Mouse (Mus musculus) midbrain, embryonic 14.5 days (tissue): ENCODE data around the gene Rtn4. TPM values are rescaled to one million over a fixed set of nuclear protein-coding genes. Genes with fewer than 3 reads are reported as not detected.

Experiments
- ATAC-seq: fragments of 200-750 bp; cut with Nextera tagmentation; 2 replicates; pipeline ENCODE4 v1.8.0; 2017; ENCODE audit warnings: moderate number of reproducible peaks, moderate library complexity; ENCODE audit not compliant: low FRiP score, low TSS enrichment
- DNase-seq: peaks from one replicate; pipeline ENCODE4 v3.0.0-alpha.2; 2015
- H3K27ac ChIP-seq: fragments of 300-500 bp; sonication (generic); replicated peaks from 2 replicates; pipeline ENCODE4 v1.5.1; 2014; ENCODE audit warnings: mild to moderate bottlenecking, low read depth, low read length, moderate library complexity
- H3K27me3 ChIP-seq: fragments of 300-500 bp; sonication (generic); 2 replicates; pipeline ENCODE4 v1.6.1; 2014; ENCODE audit warnings: low read length, control low read depth, mixed read lengths; ENCODE audit not compliant: control insufficient read depth, insufficient read depth
- H3K36me3 ChIP-seq: fragments of 300-500 bp; sonication (generic); 2 replicates; pipeline ENCODE4 v1.6.1; 2014; ENCODE audit warnings: low read length, control low read depth; ENCODE audit not compliant: control insufficient read depth, insufficient read depth
- H3K4me1 ChIP-seq: fragments of 300-500 bp; sonication (generic); 2 replicates; pipeline ENCODE4 v1.6.1; 2014; ENCODE audit warnings: mild to moderate bottlenecking, antibody characterized with exemption, low read length, control low read depth; ENCODE audit not compliant: control insufficient read depth, insufficient read depth
- H3K4me2 ChIP-seq: fragments of 300-500 bp; sonication (generic); 2 replicates; pipeline ENCODE4 v1.6.1; 2014; ENCODE audit warnings: mild to moderate bottlenecking, low read length, moderate library complexity
- H3K4me3 ChIP-seq: fragments of 300-500 bp; sonication (generic); replicated peaks from 2 replicates; pipeline ENCODE4 v1.5.1; 2014; ENCODE audit warnings: low read depth, low read length
- H3K9ac ChIP-seq: fragments of 300-500 bp; sonication (generic); replicated peaks from 2 replicates; pipeline ENCODE4 v1.6.1; 2014; ENCODE audit warnings: mild to moderate bottlenecking, low read length, moderate library complexity
- H3K9me3 ChIP-seq: fragments of 300-500 bp; sonication (generic); 2 replicates; pipeline ENCODE4 v1.6.1; 2016; ENCODE audit warnings: low read length, control low read depth, mixed read lengths; ENCODE audit not compliant: control insufficient read depth
- WGBS: fragments of 180-500 bp; shearing (Covaris S2); extraction: QIAGEN DNeasy Blood & Tissue Kit; methylation state at CpG from one replicate; pipeline ENCODE4 v1.1.7; 2014; 5-methylcytosine and 5-hydroxymethylcytosine counted together
- polyA plus RNA-seq: library from polyadenylated mRNA; unstranded; fragments of >200 nt; fragmentation: Nextera tagmentation; extraction: Ambion mirVana; gene quantifications from 2 replicates; pipeline ENCODE4 v1.2.1, GENCODE M21; 2014

Gene Rtn4
- polyA plus RNA-seq, 1 experiment from 2014 or later, result 110 TPM

DNA sequence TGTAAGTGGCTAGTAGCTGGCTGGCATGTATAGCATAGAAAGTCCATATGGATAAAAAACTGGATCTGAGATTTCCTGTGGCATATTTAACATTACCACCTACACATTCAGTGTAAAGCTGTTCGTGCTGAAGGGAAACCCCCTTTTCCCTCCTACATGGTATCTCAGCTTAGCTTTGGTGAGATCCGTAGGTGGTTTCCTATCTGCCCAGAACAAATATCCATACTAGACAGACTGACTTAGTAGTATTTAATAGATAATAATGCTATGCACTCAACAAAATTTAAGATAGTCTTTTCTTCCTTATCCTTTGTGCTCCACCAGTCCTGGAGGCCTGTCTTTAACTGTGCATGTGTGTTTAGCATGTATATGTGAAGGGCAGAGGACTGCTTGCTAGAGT is 19.4 kb upstream of the Rtn4 start:
- Histone ChIP-seq H3K4me3 (no peak overlapping the region), H3K9me3 (no peaks in the 10 kb centered on the region), H3K9ac (no peak overlapping the region), H3K27ac (no peak overlapping the region), H3K4me2 (no peak overlapping the region), H3K4me1 (no peaks in the 10 kb centered on the region), H3K36me3 (no peaks in the 10 kb centered on the region), H3K27me3 (no peaks in the 10 kb centered on the region)
- 92% methylated on average over 2 of the region's 2 CpGs for WGBS
- ATAC-seq, result no peak
- DNase-seq, result no peak

- H3K27me3 ChIP-seq, result no peaks in the 10 kb centered on the region
- no peaks in the 10 kb centered on the region for H3K9me3 ChIP-seq
- H3K4me1 ChIP-seq, result no peaks in the 10 kb centered on the region
- DNase-seq (no peak), ATAC-seq (no peak)
- H3K4me3 ChIP-seq, result no peak overlapping the region
- H3K4me2 ChIP-seq, result no peak overlapping the region
- no peak overlapping the region for H3K27ac ChIP-seq
- no peaks in the 10 kb centered on the region for H3K36me3 ChIP-seq
- no peak overlapping the region for H3K9ac ChIP-seq
- WGBS, result 93% methylated on average over 4 of the region's 4 CpGs
Measured at GRCm38 (mm10) chr11:29676718-29677117, 16.0 kb upstream of the Rtn4 start.

DNA sequence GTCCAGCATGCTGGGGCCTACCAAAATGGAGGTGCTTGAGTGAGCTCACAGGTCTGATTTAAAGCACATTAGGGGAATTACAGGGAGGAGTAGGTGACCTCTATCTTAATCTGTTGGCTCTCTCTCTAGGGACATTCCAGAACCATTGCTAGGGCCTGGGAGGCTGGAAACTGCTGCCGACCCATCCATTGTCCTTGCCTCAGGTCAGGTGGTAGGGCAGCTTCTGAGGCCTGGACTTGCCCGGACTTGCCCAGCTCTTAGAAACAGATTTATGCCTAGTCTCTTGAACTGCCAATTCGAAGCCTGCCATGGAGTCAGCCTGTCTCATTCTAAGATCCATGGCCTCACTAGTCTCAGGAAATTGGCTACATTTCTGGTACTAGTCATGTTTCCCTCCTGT is 12.8 kb upstream of the Rtn4 start:
- 76% methylated on average over 3 of the region's 3 CpGs for WGBS
- H3K9me3 ChIP-seq, result no peaks in the 10 kb centered on the region
- DNase-seq, result no peak
- ATAC-seq, result no peak
- no peak overlapping the region for H3K9ac ChIP-seq
- H3K4me2 ChIP-seq, result no peak overlapping the region
- no peak overlapping the region for H3K27ac ChIP-seq
- H3K4me3 ChIP-seq, result no peak overlapping the region
- H3K36me3 ChIP-seq, result no peaks in the 10 kb centered on the region
- no peaks in the 10 kb centered on the region for H3K27me3 ChIP-seq
- H3K4me1 ChIP-seq, result no peaks in the 10 kb centered on the region

- Histone ChIP-seq H3K27me3 (no peaks in the 10 kb centered on the region), H3K36me3 (no peaks in the 10 kb centered on the region), H3K4me1 (no peaks in the 10 kb centered on the region), H3K9me3 (no peaks in the 10 kb centered on the region), H3K4me3 (no peak overlapping the region), H3K27ac (no peak overlapping the region), H3K9ac (no peak overlapping the region), H3K4me2 (no peak overlapping the region)
- 85% methylated on average over 3 of the region's 3 CpGs for WGBS
- ATAC-seq (no peak), DNase-seq (no peak)
Measured at GRCm38 (mm10) chr11:29680771-29681170, 12.0 kb upstream of the Rtn4 start.

DNA sequence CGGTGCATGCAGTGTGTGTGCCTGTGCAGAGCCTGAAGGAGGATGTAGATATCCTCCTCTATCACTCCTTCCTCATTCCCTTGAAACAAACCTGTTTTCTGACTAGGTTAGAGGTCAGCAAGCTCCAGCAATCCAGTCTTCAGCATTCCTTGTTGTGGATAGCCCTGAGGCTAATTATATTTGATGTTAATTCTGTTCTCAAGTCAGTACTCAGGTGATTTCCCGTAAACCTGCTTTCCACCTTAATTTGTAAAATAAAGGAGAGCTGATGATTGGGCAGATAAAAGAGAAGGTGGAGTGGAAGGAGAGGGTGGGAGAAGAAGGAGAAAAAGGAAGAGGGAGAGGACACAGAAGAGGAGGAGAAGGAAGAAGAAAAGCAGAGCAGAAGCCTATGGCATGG is 8.5 kb upstream of the Rtn4 start:
- Histone ChIP-seq H3K36me3 (no peaks in the 10 kb centered on the region), H3K9ac (no peak overlapping the region), H3K4me1 (no peaks in the 10 kb centered on the region), H3K4me2 (no peak overlapping the region), H3K27ac (no peak overlapping the region), H3K4me3 (no peak overlapping the region), H3K27me3 (no peaks in the 10 kb centered on the region), H3K9me3 (no peaks in the 10 kb centered on the region)
- DNase-seq (no peak), ATAC-seq (no peak)
- 89% methylated on average over 2 of the region's 2 CpGs for WGBS

GRCm38 (mm10) chr11:29686176-29686575 is 6.6 kb upstream of the Rtn4 start:
- no peaks in the 10 kb centered on the region for H3K9me3 ChIP-seq
- DNase-seq (no peak), ATAC-seq (no peak)
- no peak overlapping the region for H3K9ac ChIP-seq
- H3K4me1 ChIP-seq, result no peaks in the 10 kb centered on the region
- no peak overlapping the region for H3K27ac ChIP-seq
- no peaks in the 10 kb centered on the region for H3K27me3 ChIP-seq
- no peak overlapping the region for H3K4me3 ChIP-seq
- WGBS, result 90% methylated on average over 2 of the region's 2 CpGs
- H3K4me2 ChIP-seq, result no peak overlapping the region
- no peaks in the 10 kb centered on the region for H3K36me3 ChIP-seq

DNA sequence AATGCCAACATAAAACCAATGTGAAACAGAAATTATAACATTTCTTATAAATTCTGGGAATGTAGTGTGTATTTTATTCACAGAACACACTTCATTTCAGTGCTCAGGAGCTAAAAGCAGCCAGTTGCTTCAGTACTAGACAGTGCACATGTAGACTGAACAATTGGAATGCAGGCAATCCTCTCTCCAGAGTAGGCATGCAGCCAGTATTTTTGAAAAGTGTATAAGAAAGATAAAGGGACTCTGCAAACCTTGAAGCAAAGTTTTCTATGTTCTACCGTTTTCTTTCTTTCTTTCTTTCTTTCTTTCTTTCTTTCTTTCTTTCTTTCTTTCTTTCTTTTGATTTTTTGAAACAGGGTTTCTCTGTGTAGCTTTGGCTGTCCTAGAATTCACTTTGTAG is 1.2 kb upstream of the Rtn4 start:
- Histone ChIP-seq H3K36me3 (no peaks in the 10 kb centered on the region; the same call in 1 of the 2 replicates), H3K9me3 (no peaks in the 10 kb centered on the region), H3K4me2 (no peak overlapping the region), H3K4me3 (no peak overlapping the region), H3K4me1 (peaks cover 4% of the 10 kb centered on the region), H3K9ac (no peak overlapping the region), H3K27ac (no peak overlapping the region), H3K27me3 (no peaks in the 10 kb centered on the region)
- ATAC-seq (no peak), DNase-seq (no peak)
- 93% methylated on average over 1 of the region's 1 CpGs for whole genome bisulfite sequencing

GRCm38 (mm10) chr11:29692111-29692682 is 550 bp upstream of the Rtn4 start:
- 32% methylated on average over 12 of the region's 12 CpGs for WGBS
- Histone ChIP-seq H3K27me3 (no peaks in the 10 kb centered on the region), H3K4me1 (peaks cover 10% of the 10 kb centered on the region), H3K27ac (no peak overlapping the region), H3K9me3 (no peaks in the 10 kb centered on the region), H3K9ac (no peak overlapping the region), H3K36me3 (peaks cover 5% of the 10 kb centered on the region; the same call in 1 of the 2 replicates), H3K4me3 (peak overlapping the region; percentile 98; the same call in 1 of the 2 replicates), H3K4me2 (peak overlapping the region; percentile 12; the same call in 1 of the 2 replicates)
- ATAC-seq (no peak), DNase-seq (peak; percentile 14)

- no peaks in the 10 kb centered on the region for H3K27me3 ChIP-seq
- DNase-seq (peak; percentile 91), ATAC-seq (peak; percentile 90)
- under 1% methylated on average over 49 of the region's 53 CpGs for WGBS
- H3K9me3 ChIP-seq, result no peaks in the 10 kb centered on the region
- H3K4me1 ChIP-seq, result peaks cover 13% of the 10 kb centered on the region
- peak overlapping the region; percentile 99 for H3K9ac ChIP-seq
- peak overlapping the region; percentile 99 for H3K27ac ChIP-seq
- H3K36me3 ChIP-seq, result peaks cover 5% of the 10 kb centered on the region; the same call in 1 of the 2 replicates
- peak overlapping the region; percentile 73 for H3K4me2 ChIP-seq
- H3K4me3 ChIP-seq, result peak overlapping the region; percentile 98
Measured at GRCm38 (mm10) chr11:29693576-29694410, 1.0 kb downstream of the Rtn4 start.
